Mouse (Mus musculus) forebrain, embryonic 14.5 days (tissue): Measurements from ENCODE around the gene Foxd1. TPM values are rescaled to one million over a fixed set of nuclear protein-coding genes. Genes with fewer than 3 reads are reported as not detected.

Experiments
- ATAC-seq: fragments of 200-750 bp; cut with Nextera tagmentation; 2 replicates; pipeline ENCODE4 v1.8.0; 2017; ENCODE audit warnings: mild to moderate bottlenecking, moderate library complexity
- DNase-seq: peaks from one replicate; pipeline ENCODE4 v3.0.0-alpha.2; 2015; ENCODE audit warnings: low spot score
- H3K27ac ChIP-seq: fragments of 300-500 bp; sonication (generic); 2 replicates; pipeline ENCODE4 v1.5.1; 2014; ENCODE audit warnings: low read depth, mild to moderate bottlenecking, control low read depth, low read length, moderate library complexity
- H3K27me3 ChIP-seq: fragments of 300-500 bp; sonication (generic); replicated peaks from 2 replicates; pipeline ENCODE4 v1.6.1; 2014; ENCODE audit warnings: low read length, control low read depth, mixed read lengths; ENCODE audit not compliant: control insufficient read depth, insufficient read depth
- H3K36me3 ChIP-seq: fragments of 300-500 bp; sonication (generic); 2 replicates; pipeline ENCODE4 v1.6.1; 2014; ENCODE audit warnings: low read length, control low read depth; ENCODE audit not compliant: control insufficient read depth, insufficient read depth
- H3K4me1 ChIP-seq: fragments of 300-500 bp; sonication (generic); 2 replicates; pipeline ENCODE4 v1.6.1; 2014; ENCODE audit warnings: antibody characterized with exemption, low read length, control low read depth; ENCODE audit not compliant: control insufficient read depth, insufficient read depth
- H3K4me2 ChIP-seq: fragments of 300-500 bp; sonication (generic); 2 replicates; pipeline ENCODE4 v1.6.1; 2014; ENCODE audit warnings: mild to moderate bottlenecking, control low read depth, low read length
- H3K4me3 ChIP-seq: fragments of 300-500 bp; sonication (generic); 2 replicates; pipeline ENCODE4 v1.5.1; 2014; ENCODE audit warnings: low read depth, low read length, control low read depth
- H3K9ac ChIP-seq: fragments of 300-500 bp; sonication (generic); 2 replicates; pipeline ENCODE4 v1.6.1; 2014; ENCODE audit warnings: mild to moderate bottlenecking, low read length, control low read depth, moderate library complexity
- H3K9me3 ChIP-seq: fragments of 300-500 bp; sonication (generic); replicated peaks from 2 replicates; pipeline ENCODE4 v1.6.1; 2016; ENCODE audit warnings: low read length, control low read depth, mixed read lengths; ENCODE audit not compliant: control insufficient read depth
- WGBS: fragments of 180-500 bp; shearing (Covaris S2); extraction: QIAGEN DNeasy Blood & Tissue Kit; methylation state at CpG from one replicate; pipeline ENCODE4 v1.1.7; 2014; 5-methylcytosine and 5-hydroxymethylcytosine counted together
- polyA plus RNA-seq: library from polyadenylated mRNA; unstranded; fragments of >200 nt; fragmentation: Nextera tagmentation; extraction: Ambion mirVana; gene quantifications from 2 replicates; pipeline ENCODE4 v1.2.1, GENCODE M21; 2014

The Foxd1 gene
- polyA plus RNA-seq, 1 experiment from 2014 or later, result 0.76 TPM

DNA sequence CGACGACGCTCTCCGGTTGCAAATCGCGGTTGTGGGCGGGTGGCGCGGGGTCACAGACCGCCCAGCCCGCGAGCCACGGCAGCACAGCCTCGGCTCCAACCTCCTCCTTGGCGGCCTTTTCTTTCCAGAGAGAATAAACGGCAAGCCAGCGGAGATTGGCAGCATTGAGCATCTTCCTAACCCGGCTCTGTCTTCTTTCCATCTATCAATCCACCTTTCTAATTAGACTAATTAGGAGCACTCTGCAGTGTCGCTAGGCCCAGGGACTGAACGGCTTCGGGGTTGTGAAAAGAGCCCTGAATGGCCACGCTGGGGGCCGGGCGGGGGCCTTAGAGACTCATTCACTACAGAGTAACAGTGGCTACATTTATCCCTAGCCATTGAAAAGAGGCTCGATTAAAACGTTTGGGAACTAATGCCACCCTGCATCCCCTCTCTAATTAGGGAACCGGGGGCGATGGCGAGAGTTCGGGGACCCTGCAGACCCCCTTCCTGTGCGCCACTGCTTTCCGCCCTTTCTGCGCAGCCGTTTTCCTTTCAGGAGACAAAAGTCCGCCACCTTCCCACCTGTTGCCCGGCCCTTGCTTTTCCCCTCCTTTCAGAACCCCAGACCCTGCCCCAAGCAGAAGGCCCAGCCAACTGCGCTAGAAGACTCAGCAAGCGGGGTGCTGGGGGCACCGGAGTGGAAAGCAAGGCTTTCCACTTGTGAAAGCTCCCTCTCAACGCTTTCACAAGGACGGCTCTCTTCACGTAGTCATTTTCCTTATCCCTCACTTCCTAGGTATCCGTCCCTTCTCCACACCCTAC is 12.6 kb downstream of the Foxd1 start:
- peak overlapping the region; percentile 6; the same call in 1 of the 2 replicates for H3K4me3 ChIP-seq
- H3K9ac ChIP-seq, result no peak overlapping the region
- no peak overlapping the region for H3K27ac ChIP-seq
- H3K27me3 ChIP-seq, result peaks cover 86% of the 10 kb centered on the region
- DNase-seq, result no peak
- H3K4me2 ChIP-seq, result peak overlapping the region; percentile 40
- no peaks in the 10 kb centered on the region for H3K9me3 ChIP-seq
- no peak for ATAC-seq
- H3K4me1 ChIP-seq, result no peaks in the 10 kb centered on the region
- H3K36me3 ChIP-seq, result no peaks in the 10 kb centered on the region
- under 1% methylated on average over 43 of the region's 43 CpGs for WGBS

DNA sequence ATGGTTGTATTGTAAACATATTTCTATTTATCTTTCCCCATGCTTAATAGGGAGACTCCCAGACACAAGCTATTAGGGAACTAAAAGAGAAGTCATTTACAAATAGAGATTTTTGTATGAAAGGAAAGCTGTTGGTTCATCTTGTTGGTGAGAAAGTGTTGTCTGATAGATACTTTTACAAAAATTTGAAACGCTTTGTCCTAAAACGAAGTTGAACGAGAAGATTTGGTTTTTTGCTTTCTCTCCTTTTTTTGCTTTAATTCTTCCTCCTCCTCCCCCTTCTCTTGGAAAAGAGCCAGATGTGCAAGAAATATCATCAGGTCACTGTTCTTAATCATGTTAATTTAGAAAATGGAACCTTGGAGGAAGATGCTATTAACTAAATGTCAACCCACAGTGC is 13.6 kb downstream of the Foxd1 start:
- Histone ChIP-seq H3K9ac (no peak overlapping the region), H3K36me3 (no peaks in the 10 kb centered on the region), H3K9me3 (no peaks in the 10 kb centered on the region), H3K27ac (no peak overlapping the region), H3K4me2 (no peak overlapping the region), H3K4me1 (no peaks in the 10 kb centered on the region), H3K4me3 (no peak overlapping the region), H3K27me3 (peaks cover 85% of the 10 kb centered on the region)
- DNase-seq (no peak), ATAC-seq (no peak)
- 4% methylated on average over 3 of the region's 3 CpGs for WGBS

DNA sequence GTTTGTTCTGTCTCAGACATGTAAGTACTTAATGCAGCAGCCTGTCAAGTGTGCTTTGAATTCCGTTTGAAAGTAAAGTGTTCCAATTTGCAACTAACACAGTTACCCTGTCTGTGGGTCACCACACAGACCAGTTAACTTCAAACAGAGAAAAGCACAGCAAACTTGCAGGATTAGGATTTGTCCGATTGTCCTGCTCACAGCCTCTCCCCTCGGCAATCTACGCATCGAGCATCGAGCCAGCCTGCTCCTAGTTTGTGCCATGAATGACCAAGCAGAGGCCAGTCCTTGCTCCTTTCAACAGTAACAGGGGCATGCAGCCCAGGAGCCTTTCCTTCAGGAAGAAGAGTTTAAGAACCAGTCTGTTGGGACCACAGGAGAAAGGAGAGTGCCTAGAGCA is 15.0 kb downstream of the Foxd1 start:
- H3K27ac ChIP-seq, result no peak overlapping the region
- H3K36me3 ChIP-seq, result no peaks in the 10 kb centered on the region
- no peak overlapping the region for H3K9ac ChIP-seq
- peaks cover 80% of the 10 kb centered on the region for H3K27me3 ChIP-seq
- no peaks in the 10 kb centered on the region for H3K9me3 ChIP-seq
- no peak for DNase-seq
- WGBS, result 2% methylated on average over 6 of the region's 6 CpGs
- no peak for ATAC-seq
- no peak overlapping the region for H3K4me3 ChIP-seq
- no peak overlapping the region for H3K4me2 ChIP-seq
- no peaks in the 10 kb centered on the region for H3K4me1 ChIP-seq

DNA sequence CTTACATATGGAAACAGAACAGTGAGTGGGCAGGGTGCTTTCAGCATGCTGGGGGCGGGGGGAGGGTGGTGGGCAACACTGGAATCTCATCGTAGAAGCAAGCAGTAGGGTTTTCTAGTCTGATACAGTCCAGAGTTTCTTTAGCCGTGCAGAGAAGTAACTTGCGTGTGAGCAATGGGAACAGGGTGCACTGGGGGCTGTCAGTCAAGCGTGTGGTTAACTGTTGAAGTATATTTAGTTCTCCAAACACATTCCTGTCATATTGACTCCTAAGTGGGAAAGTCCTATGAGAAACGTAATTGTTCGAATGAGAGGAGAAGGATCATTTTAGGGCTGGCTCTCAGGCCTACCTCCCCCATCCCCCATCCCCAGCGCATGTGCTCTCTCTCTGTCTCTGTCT is 20.5 kb downstream of the Foxd1 start:
- H3K4me2 ChIP-seq, result no peak overlapping the region
- H3K9me3 ChIP-seq, result no peaks in the 10 kb centered on the region
- no peaks in the 10 kb centered on the region for H3K4me1 ChIP-seq
- H3K36me3 ChIP-seq, result no peaks in the 10 kb centered on the region
- peaks cover 30% of the 10 kb centered on the region for H3K27me3 ChIP-seq
- no peak overlapping the region for H3K4me3 ChIP-seq
- no peak overlapping the region for H3K27ac ChIP-seq
- no peak overlapping the region for H3K9ac ChIP-seq
- ATAC-seq (no peak), DNase-seq (no peak)
- 75% methylated on average over 8 of the region's 8 CpGs for WGBS

DNA sequence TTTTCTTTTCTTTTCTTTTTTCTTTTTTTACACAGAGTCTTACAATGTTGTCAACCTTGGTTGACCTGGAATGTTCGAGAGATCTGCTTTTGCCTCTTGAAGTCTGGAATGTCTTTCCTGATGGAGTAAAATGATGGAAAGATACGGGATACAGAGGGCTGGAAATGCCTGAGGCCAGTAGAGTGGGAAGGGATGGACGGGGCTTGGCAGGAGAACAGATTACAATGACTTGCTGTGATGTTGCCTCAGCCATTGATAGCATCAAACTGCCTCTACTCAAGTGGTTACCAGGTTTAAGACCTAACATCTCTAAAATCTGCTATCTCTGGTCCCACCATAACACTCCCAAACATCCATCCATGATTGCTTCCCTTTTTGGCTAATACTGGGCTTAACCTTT is 20.9 kb downstream of the Foxd1 start:
- Histone ChIP-seq H3K9ac (no peak overlapping the region), H3K4me1 (no peaks in the 10 kb centered on the region), H3K27ac (no peak overlapping the region), H3K4me2 (no peak overlapping the region), H3K27me3 (peaks cover 26% of the 10 kb centered on the region), H3K4me3 (no peak overlapping the region), H3K9me3 (no peaks in the 10 kb centered on the region), H3K36me3 (no peaks in the 10 kb centered on the region)
- DNase-seq (no peak), ATAC-seq (no peak)
- WGBS, result 59% methylated on average over 3 of the region's 3 CpGs

DNA sequence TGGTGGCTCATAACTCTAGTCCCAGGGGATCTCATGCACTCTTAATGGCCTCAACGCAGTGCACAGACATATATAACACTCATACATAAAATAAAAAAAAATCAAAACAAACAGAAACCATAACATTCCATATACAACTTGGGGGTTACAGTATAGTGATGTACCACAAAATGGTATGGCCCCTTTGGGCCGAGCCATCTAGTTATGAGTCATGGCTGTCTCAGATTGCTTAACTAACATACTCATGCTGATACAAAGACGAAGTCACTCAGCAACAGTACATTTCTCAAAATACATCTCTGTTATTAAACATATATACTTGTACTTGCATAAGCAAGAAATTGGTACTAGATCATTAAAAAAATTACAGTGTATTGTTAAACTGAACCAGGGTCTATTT is 23.7 kb downstream of the Foxd1 start:
- Histone ChIP-seq H3K27ac (no peak overlapping the region), H3K9me3 (no peaks in the 10 kb centered on the region), H3K4me3 (no peak overlapping the region), H3K4me1 (no peaks in the 10 kb centered on the region), H3K27me3 (0 out of 2 replicates have a peak, but pooled peaks cover 6% of the 10 kb centered on the region), H3K9ac (no peak overlapping the region), H3K4me2 (no peak overlapping the region), H3K36me3 (no peaks in the 10 kb centered on the region)
- ATAC-seq (no peak), DNase-seq (no peak)
- WGBS, result 89% methylated on average over 3 of the region's 3 CpGs

DNA sequence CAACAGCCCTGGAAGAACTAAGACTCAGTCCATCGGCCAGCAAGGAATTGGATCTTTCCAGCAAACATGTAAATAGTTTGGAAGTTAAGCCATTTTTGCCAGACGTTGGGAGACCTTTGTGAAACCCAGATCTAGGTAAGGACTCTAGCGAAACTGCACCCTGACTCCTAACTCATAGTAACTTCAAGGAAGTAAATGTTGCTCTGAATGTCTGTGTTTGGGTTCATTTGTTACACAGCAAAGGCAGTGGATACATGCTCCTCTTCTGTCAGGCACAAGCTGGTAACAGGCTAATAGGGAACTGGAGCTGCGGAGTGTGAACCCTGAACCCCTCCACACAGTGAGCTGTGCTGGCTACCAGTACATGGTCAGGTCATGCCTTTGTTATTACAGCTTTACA is 28.7 kb downstream of the Foxd1 start:
- no peak overlapping the region for H3K9ac ChIP-seq
- H3K9me3 ChIP-seq, result peaks cover 5% of the 10 kb centered on the region
- H3K27ac ChIP-seq, result no peak overlapping the region
- ATAC-seq (no peak), DNase-seq (no peak)
- no peaks in the 10 kb centered on the region for H3K36me3 ChIP-seq
- H3K27me3 ChIP-seq, result peaks cover 11% of the 10 kb centered on the region; the same call in 1 of the 2 replicates
- no peak overlapping the region for H3K4me3 ChIP-seq
- 84% methylated on average over 4 of the region's 4 CpGs for WGBS
- no peak overlapping the region for H3K4me2 ChIP-seq
- H3K4me1 ChIP-seq, result no peaks in the 10 kb centered on the region

DNA sequence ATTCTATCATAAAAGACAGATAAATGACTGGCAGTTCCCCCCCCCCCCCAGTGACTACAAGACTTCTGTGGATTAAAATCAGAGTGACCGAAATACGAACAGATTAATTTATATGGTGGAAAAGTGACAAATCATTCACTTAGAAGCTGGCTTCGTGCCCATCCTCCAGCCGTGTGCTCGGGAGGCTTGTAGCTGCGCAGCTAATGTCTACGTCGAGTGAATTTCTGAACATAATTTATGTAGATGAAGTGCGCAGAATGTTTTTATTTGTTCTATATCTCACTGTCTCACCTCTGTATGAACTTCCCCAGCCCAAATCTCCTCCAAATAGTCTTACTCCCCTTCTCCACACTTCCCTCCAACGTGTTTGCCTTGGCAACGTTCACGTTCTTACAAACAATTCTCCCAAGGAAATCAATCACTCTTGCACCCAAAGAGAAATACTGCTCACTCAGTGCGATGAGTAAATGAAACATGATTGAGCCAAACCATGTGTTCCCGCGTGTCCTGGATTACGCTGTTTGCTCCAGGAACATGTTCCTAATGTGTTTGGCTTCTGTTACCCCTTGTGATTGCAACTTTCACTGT is 30.0 kb downstream of the Foxd1 start:
- peaks cover 5% of the 10 kb centered on the region for H3K9me3 ChIP-seq
- no peak overlapping the region for H3K4me2 ChIP-seq
- WGBS, result 88% methylated on average over 16 of the region's 16 CpGs

DNA sequence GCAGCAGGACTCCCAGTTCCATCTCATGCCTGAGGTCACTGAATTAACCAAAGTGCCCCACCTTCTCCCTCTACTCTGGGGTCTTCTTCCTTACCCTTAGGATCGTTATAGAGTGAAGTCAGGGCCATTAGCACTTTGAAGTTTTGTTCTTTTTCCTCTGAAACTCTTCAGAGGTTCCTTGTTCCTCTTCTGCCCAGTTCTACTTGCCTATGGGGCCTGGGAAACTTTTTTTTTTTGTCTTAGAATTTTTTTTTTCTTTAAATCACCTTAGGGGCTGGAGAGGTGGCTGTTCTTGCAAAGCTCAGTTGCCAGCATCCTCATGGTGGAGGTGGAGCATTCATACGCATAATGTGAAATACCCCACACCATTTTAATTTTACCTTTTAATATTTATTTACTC is 31.8 kb downstream of the Foxd1 start:
- Histone ChIP-seq H3K27me3 (peaks cover 36% of the 10 kb centered on the region), H3K9ac (no peak overlapping the region), H3K4me1 (no peaks in the 10 kb centered on the region; the same call in 1 of the 2 replicates), H3K27ac (no peak overlapping the region), H3K9me3 (peaks cover 5% of the 10 kb centered on the region), H3K4me2 (no peak overlapping the region), H3K36me3 (no peaks in the 10 kb centered on the region), H3K4me3 (no peak overlapping the region)
- WGBS, result 84% methylated on average over 2 of the region's 2 CpGs
- DNase-seq (no peak), ATAC-seq (no peak)

More for the DNA sequence above, 30.0 kb downstream of the Foxd1 start:
- Histone ChIP-seq H3K27me3 (peaks cover 17% of the 10 kb centered on the region), H3K27ac (no peak overlapping the region), H3K36me3 (no peaks in the 10 kb centered on the region), H3K9ac (no peak overlapping the region), H3K4me3 (no peak overlapping the region), H3K4me1 (no peaks in the 10 kb centered on the region)
- ATAC-seq (no peak), DNase-seq (no peak)
